Mouse (Mus musculus) kidney, adult 2 months (tissue): ENCODE results near the gene Pmvk.

Experiments used
- CTCF ChIP-seq: fragments of 200-500 bp; conservative IDR thresholded peaks from 2 replicates; pipeline ENCODE4 v1.5.1; 2011; ENCODE audit warnings: low read depth, mild to moderate bottlenecking, control low read depth, low read length, moderate library complexity, mixed read lengths; ENCODE audit not compliant: insufficient read depth, insufficient read length
- POLR2A ChIP-seq: fragments of 200-500 bp; IDR thresholded peaks from one replicate; pipeline ENCODE4 v1.6.1; 2011; ENCODE audit warnings: low read depth, low read length, control low read depth

DNA sequence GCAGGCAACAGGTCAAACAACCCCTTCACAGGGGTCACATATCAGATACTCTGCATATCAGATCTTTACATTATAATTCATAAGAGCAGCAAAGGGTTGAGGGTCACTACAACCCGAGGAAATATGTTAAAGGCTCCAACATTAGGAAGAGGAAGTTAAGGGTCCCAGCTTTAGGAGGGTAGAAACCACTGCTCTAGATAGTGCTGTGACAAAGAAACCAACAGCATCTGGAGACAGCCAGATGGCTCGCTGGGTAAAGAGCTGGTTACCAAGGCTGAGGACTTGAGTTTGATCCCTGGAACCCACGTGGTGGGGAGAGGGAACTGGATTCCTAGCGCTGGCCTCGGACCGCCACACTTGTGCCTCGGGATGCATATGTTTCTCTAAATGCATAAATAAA, 17.9 kb downstream of the Pmvk start:
- TF ChIP-seq POLR2A (no peak), CTCF (no peak)
